17 mouse cellular contexts compared by ENCODE assay signal in the genomic region with DNA sequence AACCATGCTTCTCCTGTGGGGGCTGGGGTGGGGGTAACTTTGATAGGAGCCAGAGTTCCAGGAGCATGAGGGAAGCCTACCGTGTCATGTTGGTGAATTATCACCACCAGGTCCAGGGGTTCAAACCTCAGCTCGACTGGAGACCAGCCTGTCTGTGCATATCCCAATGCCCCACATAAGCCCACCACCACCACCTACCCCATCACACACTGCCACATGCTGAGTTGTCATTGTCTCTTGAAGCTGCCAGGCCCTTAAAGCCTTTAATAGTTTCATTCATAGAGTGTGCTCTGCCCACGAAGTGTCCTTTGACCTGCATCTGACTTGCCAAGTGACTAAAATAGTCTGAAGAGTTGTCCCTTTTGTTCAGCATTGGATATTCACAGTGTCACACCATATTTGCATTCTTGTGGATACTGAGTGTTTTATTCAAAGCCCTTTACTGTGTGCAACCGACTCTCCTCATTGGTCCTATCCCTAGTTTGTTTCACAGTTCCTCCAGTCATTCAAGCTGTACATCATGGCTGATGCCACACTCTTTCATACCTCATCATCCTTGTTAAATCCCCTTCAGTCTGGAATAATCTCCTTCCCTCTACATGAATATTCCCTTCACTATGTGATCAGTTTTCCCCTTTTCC.
"Had no signal": no experiment of that assay in that cellular context is flagged by ENCODE, and none has a peak within 500 bp of the region (broad histone marks: within the 10 kb centered on the region; RNA-seq: fewer than 3 reads in every experiment).

No protein-coding gene starts in this region.

- H3K9ac ChIP-seq: liver, embryonic 13.5 days; neural tube, embryonic 13.5 days; stomach, embryonic 15.5 days had no signal

- H3K4me1 ChIP-seq: liver, embryonic 13.5 days; neural tube, embryonic 13.5 days; stomach, embryonic 15.5 days had no signal

- H3K36me3 ChIP-seq: liver, embryonic 13.5 days; neural tube, embryonic 13.5 days; stomach, embryonic 15.5 days had no signal

- H3K27me3 ChIP-seq: liver, embryonic 13.5 days; neural tube, embryonic 13.5 days; stomach, embryonic 15.5 days had no signal

- ATAC-seq: intestine, postnatal 0 days had no signal

- H3K9me3 ChIP-seq: liver, embryonic 13.5 days; neural tube, embryonic 13.5 days; stomach, embryonic 15.5 days had no signal

- H3K4me2 ChIP-seq: liver, embryonic 13.5 days; neural tube, embryonic 13.5 days; stomach, embryonic 15.5 days had no signal

- H3K4me3 ChIP-seq: layer of hippocampus, adult 2 months; left cerebral cortex, adult 2 months; liver, embryonic 13.5 days; myocyte; neural tube, embryonic 13.5 days; stomach, embryonic 15.5 days had no signal

- H3K27ac ChIP-seq: kidney, postnatal 0 days; layer of hippocampus, adult 2 months; left cerebral cortex, adult 2 months; liver, embryonic 13.5 days; neural tube, embryonic 13.5 days; stomach, embryonic 15.5 days had no signal

- DNase-seq: kidney, adult 2 months; kidney, postnatal 25 days; layer of hippocampus, postnatal 36 days; liver, embryonic 13.5 days; lung, adult 2 months; lung, postnatal 14 days; lung, postnatal 4 days; midbrain, embryonic 14.5 days; right cerebral cortex, postnatal 4 days; thymus, postnatal 25 days had no signal
